Mouse (Mus musculus): ENCODE measurements around the gene Sympk. TPM values are rescaled to one million over a fixed set of nuclear protein-coding genes. Genes with fewer than 3 reads are reported as not detected.
A peak's percentile ranks its signal among the peaks of the same experiment; 100 is the strongest.

Gene Sympk
- polyA plus RNA-seq, 1 experiment, result not detected

- H3K4me1 ChIP-seq (ENCODE audit: control insufficient read depth, insufficient read depth, low read length), result peaks cover 29% of the 10 kb centered on the region
- 50% methylated on average over 6 of the region's 6 CpGs for WGBS
- H3K27ac ChIP-seq (ENCODE audit: insufficient read depth, low read depth, low read length), result no peak overlapping the region; the same call in 1 of the 2 replicates
- TF ChIP-seq POLR2A (IDR thresholded peaks at IDR 0.05; ENCODE audit: insufficient read depth, low read depth, low read length), result no peak
- no peak for TF ChIP-seq CTCF (IDR thresholded peaks at IDR 0.05; ENCODE audit: insufficient read depth, low read depth, low read length)
- no peak overlapping the region for H3K4me3 ChIP-seq (ENCODE audit: insufficient read depth, low read depth, low read length)
These were observed 58.9 kb downstream of the Sympk start for GRCm38 (mm10) chr7:19083096-19083495.

GRCm38 (mm10) chr7:19083701-19084100 lies 59.5 kb downstream of the Sympk start, which contains the start of gene Dmpk:
Gene Dmpk (plus strand): TSS chr7:19083849.
- Histone ChIP-seq H3K4me3 (ENCODE audit: insufficient read depth, low read depth, low read length) (peak within 1 kb of the TSS; percentile 19; the same call in 1 of the 2 replicates), H3K27ac (ENCODE audit: insufficient read depth, low read depth, low read length) (no peak within 1 kb of the TSS; the same call in 1 of the 2 replicates), H3K4me1 (ENCODE audit: control insufficient read depth, insufficient read depth, low read length) (peaks cover 29% of the 10 kb centered on the region)
- TF ChIP-seq CTCF (IDR thresholded peaks at IDR 0.05; ENCODE audit: insufficient read depth, low read depth, low read length), result no peak
- TF ChIP-seq POLR2A (IDR thresholded peaks at IDR 0.05; ENCODE audit: insufficient read depth, low read depth, low read length), result no peak
- 57% methylated on average over 10 of the region's 10 CpGs for WGBS

GRCm38 (mm10) chr7:19084277-19084771 lies 60.1 kb downstream of the Sympk start:
- Histone ChIP-seq H3K27ac (ENCODE audit: insufficient read depth, low read depth, low read length) (no peak overlapping the region), H3K4me1 (ENCODE audit: control insufficient read depth, insufficient read depth, low read length) (peaks cover 29% of the 10 kb centered on the region), H3K4me3 (ENCODE audit: insufficient read depth, low read depth, low read length) (0 out of 2 replicates have a peak overlapping the region, but pooled peaks have one; percentile 19)
- 63% methylated on average over 6 of the region's 6 CpGs for WGBS
- TF ChIP-seq CTCF (IDR thresholded peaks at IDR 0.05; ENCODE audit: insufficient read depth, low read depth, low read length) (no peak), POLR2A (IDR thresholded peaks at IDR 0.05; ENCODE audit: insufficient read depth, low read depth, low read length) (no peak)

- 36% methylated on average over 9 of the region's 9 CpGs for WGBS
- no peak overlapping the region for H3K27ac ChIP-seq (ENCODE audit: insufficient read depth, low read depth, low read length)
These were observed 60.8 kb downstream of the Sympk start for GRCm38 (mm10) chr7:19084921-19085473.

GRCm38 (mm10) chr7:19085495-19085894 lies 61.3 kb downstream of the Sympk start:
- 20% methylated on average over 6 of the region's 6 CpGs for WGBS
- Histone ChIP-seq H3K4me1 (ENCODE audit: control insufficient read depth, insufficient read depth, low read length) (peaks cover 25% of the 10 kb centered on the region), H3K4me3 (ENCODE audit: insufficient read depth, low read depth, low read length) (no peak overlapping the region), H3K27ac (ENCODE audit: insufficient read depth, low read depth, low read length) (no peak overlapping the region)
- TF ChIP-seq CTCF (IDR thresholded peaks at IDR 0.05; ENCODE audit: insufficient read depth, low read depth, low read length) (no peak), POLR2A (IDR thresholded peaks at IDR 0.05; ENCODE audit: insufficient read depth, low read depth, low read length) (no peak)

More at GRCm38 (mm10) chr7:19084921-19085473, 60.8 kb downstream of the Sympk start:
- H3K4me1 ChIP-seq (ENCODE audit: control insufficient read depth, insufficient read depth, low read length), result peaks cover 25% of the 10 kb centered on the region
- no peak for TF ChIP-seq POLR2A (IDR thresholded peaks at IDR 0.05; ENCODE audit: insufficient read depth, low read depth, low read length)
- TF ChIP-seq CTCF (IDR thresholded peaks at IDR 0.05; ENCODE audit: insufficient read depth, low read depth, low read length), result no peak
- no peak overlapping the region for H3K4me3 ChIP-seq (ENCODE audit: insufficient read depth, low read depth, low read length)

GRCm38 (mm10) chr7:19086042-19086441 lies 61.9 kb downstream of the Sympk start:
- no peak overlapping the region for H3K4me3 ChIP-seq (ENCODE audit: insufficient read depth, low read depth, low read length)
- 46% methylated on average over 14 of the region's 14 CpGs for WGBS

GRCm38 (mm10) chr7:19086760-19087159 lies 62.6 kb downstream of the Sympk start:
- Histone ChIP-seq H3K4me1 (ENCODE audit: control insufficient read depth, insufficient read depth, low read length) (peaks cover 25% of the 10 kb centered on the region), H3K27ac (ENCODE audit: insufficient read depth, low read depth, low read length) (no peak overlapping the region), H3K4me3 (ENCODE audit: insufficient read depth, low read depth, low read length) (no peak overlapping the region)
- 79% methylated on average over 18 of the region's 18 CpGs for WGBS
- TF ChIP-seq POLR2A (IDR thresholded peaks at IDR 0.05; ENCODE audit: insufficient read depth, low read depth, low read length) (no peak), CTCF (IDR thresholded peaks at IDR 0.05; ENCODE audit: insufficient read depth, low read depth, low read length) (no peak)

More at GRCm38 (mm10) chr7:19086042-19086441, 61.9 kb downstream of the Sympk start:
- no peak for TF ChIP-seq CTCF (IDR thresholded peaks at IDR 0.05; ENCODE audit: insufficient read depth, low read depth, low read length)
- TF ChIP-seq POLR2A (IDR thresholded peaks at IDR 0.05; ENCODE audit: insufficient read depth, low read depth, low read length), result no peak
- no peak overlapping the region for H3K27ac ChIP-seq (ENCODE audit: insufficient read depth, low read depth, low read length)
- H3K4me1 ChIP-seq (ENCODE audit: control insufficient read depth, insufficient read depth, low read length), result peaks cover 25% of the 10 kb centered on the region

GRCm38 (mm10) chr7:19088813-19089212 lies 64.6 kb downstream of the Sympk start:
- Histone ChIP-seq H3K4me1 (ENCODE audit: control insufficient read depth, insufficient read depth, low read length) (peaks cover 30% of the 10 kb centered on the region), H3K4me3 (ENCODE audit: insufficient read depth, low read depth, low read length) (no peak overlapping the region), H3K27ac (ENCODE audit: insufficient read depth, low read depth, low read length) (no peak overlapping the region)
- 45% methylated on average over 10 of the region's 10 CpGs for WGBS
- TF ChIP-seq POLR2A (IDR thresholded peaks at IDR 0.05; ENCODE audit: insufficient read depth, low read depth, low read length) (no peak), CTCF (IDR thresholded peaks at IDR 0.05; ENCODE audit: insufficient read depth, low read depth, low read length) (peak; percentile 71)

GRCm38 (mm10) chr7:19091913-19092312 lies 67.7 kb downstream of the Sympk start:
- no peak for TF ChIP-seq POLR2A (IDR thresholded peaks at IDR 0.05; ENCODE audit: insufficient read depth, low read depth, low read length)
- TF ChIP-seq CTCF (IDR thresholded peaks at IDR 0.05; ENCODE audit: insufficient read depth, low read depth, low read length), result no peak
- Histone ChIP-seq H3K27ac (ENCODE audit: insufficient read depth, low read depth, low read length) (no peak overlapping the region), H3K4me3 (ENCODE audit: insufficient read depth, low read depth, low read length) (no peak overlapping the region), H3K4me1 (ENCODE audit: control insufficient read depth, insufficient read depth, low read length) (peaks cover 36% of the 10 kb centered on the region)
- WGBS, result 71% methylated on average over 17 of the region's 17 CpGs

Data from olfactory bulb, adult 2 months (tissue).